Mouse (Mus musculus) fibroblast of lung, adult 2 months (primary cell): ENCODE measurements around the gene Crtac1.
A peak's percentile ranks its signal among the peaks of the same experiment; 100 is the strongest.

Experiments
- DNase-seq: peaks from one replicate; pipeline ENCODE4 v3.0.0-alpha.2; 2011; ENCODE audit warnings: low read depth

The Crtac1 gene

DNA sequence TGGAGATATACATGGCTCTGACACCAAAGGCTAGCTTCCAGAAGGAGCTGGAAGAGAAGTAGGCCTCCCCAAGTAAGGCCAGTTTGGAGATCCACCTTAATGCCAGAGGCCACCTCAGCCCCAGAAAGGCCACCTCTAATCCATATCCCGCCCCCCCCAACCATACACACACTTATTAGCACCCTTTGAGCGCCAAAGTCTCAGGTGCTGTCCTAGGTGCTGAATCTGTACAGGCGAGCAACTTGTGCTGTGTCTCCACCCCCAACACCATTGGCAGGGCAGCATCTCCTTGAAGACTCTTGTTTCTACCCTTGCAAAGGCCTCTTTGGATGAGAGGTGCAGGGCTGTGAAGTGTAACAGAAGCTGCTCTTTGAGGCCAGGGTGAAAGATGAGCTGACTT is 6.4 kb downstream of the Crtac1 start:
- DNase-seq = no peak

- DNase-seq = no peak
Measured at GRCm38 (mm10) chr19:42415042-42415441, 16.5 kb downstream of the Crtac1 start.

DNA sequence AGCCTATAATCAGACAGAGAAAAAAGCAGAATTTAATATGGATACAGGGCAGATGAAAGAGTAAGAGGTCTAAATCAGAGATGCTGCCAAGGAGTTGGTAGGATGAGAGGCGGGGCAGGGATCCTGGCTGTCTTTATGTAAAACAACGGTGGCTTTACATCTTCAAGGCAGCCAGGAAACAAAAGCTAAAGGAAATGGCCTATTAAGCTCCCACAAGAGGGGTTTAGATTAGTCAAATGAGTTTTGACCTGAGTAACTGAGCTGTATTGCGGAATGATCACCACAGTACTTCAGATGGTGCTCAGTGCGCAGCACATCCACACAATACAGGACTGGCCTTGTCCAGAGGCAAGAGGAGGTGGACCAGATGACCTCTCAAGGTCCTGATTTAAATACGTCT is 21.7 kb downstream of the Crtac1 start:
- DNase-seq = no peak

- no peak for DNase-seq
Measured at GRCm38 (mm10) chr19:42409226-42409625, 22.4 kb downstream of the Crtac1 start.

DNA sequence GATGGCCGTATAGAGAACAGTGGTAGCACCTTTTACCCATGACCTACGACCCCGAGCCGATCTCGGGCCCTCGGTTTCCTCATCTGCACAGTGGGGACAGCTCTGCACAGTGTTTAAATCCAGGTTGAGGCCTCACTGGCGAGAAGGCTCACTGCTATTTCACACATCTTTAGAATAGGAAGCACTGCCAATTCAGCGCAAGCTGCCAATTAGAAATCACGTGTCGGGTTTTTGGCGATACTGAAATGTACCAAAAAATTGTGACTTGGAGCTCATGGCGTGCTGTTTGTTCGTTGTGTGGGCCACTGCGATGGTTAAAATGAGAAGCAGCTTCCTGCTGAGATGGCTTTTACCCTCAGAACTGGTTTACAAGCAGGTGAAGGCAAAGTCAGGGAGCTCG is 27.2 kb downstream of the Crtac1 start:
- DNase-seq = no peak

- DNase-seq = no peak
Measured at GRCm38 (mm10) chr19:42399974-42400373, 31.6 kb downstream of the Crtac1 start.

DNA sequence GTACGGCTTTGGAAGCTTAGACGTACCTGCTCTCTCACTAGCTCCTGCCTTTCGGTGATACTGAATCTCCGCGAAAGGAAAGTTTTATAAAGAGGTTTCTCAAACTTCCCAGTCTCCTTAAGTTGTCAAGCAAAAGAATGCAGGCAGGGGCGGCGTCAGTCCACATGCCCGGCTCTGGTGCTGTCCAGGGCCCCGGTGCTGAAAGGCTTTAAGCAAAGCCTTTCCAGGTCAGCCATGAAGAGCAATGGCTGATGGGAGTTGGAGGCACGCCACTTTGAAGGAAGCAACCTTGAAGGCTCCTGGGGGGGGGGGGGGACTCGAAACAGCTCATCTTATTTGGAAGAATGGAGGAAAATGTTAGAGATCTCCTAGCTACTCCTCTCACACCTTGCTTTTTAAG is 34.3 kb downstream of the Crtac1 start:
- DNase-seq = no peak

- no peak for DNase-seq
Measured at GRCm38 (mm10) chr19:42394848-42395534, 36.6 kb downstream of the Crtac1 start.

GRCm38 (mm10) chr19:42393920-42394319 is 37.7 kb downstream of the Crtac1 start:
- no peak for DNase-seq

- no peak for DNase-seq
Measured at GRCm38 (mm10) chr19:42392094-42392493, 39.5 kb downstream of the Crtac1 start.

DNA sequence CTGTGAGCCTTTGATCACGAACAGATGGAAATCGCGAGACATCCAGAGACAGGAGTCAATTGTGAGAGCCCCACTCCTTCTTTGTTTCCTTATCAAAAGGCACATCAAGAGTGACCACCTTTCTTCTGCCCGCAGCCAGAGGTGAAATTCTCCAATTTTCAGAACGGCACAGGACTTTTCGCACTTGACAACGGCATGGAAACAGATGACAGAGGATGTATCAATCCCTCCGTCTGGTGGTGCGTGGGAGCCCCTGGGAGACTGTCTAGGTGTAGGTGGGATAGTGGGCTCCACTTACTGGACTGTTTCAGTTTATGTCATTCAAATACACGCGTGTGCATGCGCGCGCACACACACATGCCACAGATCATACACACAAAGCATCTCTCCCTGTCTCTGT is 42.0 kb downstream of the Crtac1 start:
- no peak for DNase-seq

GRCm38 (mm10) chr19:42384981-42385598 is 46.5 kb downstream of the Crtac1 start:
- no peak for DNase-seq

DNA sequence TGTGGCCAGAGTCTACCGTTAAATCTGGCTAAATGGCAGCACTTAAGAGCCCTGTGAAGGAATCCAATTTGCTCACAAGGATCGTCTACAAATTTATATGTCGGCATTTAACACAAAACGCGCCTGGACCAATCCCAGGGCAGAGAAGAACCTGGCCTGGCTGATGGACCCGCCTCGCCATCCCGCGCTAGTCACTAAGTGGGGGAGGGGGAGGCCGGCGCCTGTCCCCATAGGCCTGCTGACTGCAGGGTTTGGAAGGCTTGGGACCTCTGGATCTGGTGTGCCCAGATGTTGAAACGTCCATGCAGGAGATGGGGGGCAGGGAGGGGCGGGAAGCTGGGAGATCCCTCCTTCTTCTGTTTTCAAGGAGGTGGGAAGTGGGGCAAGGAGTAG is 50.6 kb downstream of the Crtac1 start:
- DNase-seq = no peak

DNA sequence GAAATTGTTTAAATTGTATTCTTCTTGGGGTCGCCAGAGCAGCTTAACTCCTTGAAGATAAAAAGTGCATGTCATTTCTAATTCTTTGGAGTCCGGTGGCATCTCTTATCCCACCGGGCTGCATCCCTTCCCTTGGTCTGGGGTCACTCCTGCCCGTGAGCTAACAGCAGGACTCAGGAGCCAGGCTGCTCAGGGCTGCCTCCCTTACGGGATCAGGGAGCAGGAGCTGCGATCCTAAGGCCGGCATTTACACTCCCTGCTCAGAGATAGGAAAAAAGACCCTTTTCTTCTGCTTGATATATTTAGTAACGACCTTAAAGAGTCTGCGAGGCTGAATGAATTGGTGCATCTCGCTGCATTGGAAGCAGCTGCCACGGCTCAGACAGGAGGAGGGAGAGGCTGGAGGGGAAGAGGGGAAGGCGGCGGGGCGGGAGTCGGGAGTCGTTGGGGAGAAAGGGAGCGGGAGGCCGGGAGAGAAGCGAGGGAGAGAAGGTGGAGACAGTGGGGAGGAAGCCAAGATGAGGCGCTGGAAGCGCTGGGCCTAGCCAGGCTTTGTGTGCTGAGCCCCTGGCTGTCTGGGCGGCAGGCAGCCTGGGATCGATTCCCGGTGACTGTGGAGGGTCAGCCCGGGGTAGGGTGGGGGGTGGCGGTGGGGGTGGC is 51.1 kb downstream of the Crtac1 start:
- DNase-seq = no peak

DNA sequence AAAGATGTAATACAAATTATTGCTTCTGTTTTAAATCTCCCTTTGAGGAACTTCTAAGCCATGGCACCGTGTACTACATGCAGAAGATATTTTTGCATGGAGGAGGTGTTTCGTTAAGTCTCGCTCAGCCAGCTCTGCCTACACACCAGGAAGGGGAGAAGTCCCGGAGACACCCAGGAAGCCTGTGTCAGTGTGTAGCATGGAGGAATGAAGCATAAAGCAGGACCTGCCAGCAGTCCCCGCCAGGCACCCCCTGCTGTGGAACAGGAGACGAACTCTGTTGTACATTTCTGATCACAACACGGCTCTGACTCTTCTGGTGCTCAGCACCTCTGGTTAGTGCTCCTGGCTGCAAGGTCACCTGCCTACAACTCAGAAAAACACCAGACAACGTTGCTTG is 51.8 kb downstream of the Crtac1 start:
- DNase-seq = no peak

- DNase-seq = no peak
Measured at GRCm38 (mm10) chr19:42377206-42377605, 54.4 kb downstream of the Crtac1 start.

DNA sequence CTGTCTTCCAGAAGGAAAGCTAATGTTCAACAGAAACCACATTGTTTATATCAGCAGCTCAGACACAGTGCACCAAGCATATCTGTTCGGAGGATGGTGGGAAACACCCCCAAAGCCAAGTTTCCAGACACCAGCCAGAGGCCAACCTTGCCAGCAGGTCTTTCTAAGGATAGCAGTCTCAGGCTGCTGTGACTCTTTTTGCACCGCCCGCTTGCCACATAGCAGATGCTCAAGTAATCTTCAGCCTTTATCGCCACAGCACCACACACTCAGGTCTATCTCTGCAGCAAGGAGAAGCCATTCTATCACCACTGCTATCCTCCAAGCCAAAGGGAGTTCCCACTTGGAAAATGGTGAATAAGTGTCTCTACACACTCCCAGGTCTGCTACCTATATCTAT is 68.0 kb downstream of the Crtac1 start:
- DNase-seq = no peak

DNA sequence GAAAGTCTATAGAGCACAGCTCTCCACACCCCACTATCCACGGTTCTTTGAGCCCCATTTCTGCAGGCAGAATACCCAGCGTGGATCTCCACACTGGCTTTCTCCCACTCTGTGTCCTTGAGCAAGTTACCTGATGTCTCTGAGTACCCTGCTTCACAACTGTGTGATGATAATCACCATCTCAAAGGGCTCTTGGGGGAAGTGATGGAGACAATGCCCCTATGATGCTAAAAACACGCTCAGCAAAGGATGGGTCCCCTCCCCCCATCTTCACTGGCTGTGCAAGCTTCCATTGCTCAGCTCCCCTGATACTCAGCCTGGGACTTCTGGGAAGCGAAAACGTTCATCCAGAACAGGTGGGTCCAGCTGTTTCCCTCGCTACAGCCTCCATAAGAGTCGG is 73.2 kb downstream of the Crtac1 start:
- DNase-seq = no peak

DNA sequence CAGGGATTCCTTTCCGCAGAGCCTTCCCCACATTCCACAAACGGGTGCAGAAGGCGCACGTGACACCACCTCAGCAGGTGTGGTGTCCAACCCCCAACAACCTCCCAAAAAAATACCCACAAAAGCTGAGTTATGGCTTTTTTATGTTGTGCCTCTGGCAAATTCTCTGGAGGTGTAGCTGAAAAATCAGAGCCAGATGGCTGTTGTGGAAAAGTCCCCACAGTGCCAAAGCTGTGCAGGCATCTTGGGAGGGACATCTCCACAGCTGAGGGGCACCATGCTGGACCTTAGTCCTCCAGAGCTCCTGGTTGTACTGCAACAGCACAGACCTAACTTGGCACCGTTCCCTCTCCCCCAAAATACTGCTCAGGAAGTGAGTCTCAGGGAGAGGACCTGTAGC is 74.7 kb downstream of the Crtac1 start:
- DNase-seq = no peak

DNA sequence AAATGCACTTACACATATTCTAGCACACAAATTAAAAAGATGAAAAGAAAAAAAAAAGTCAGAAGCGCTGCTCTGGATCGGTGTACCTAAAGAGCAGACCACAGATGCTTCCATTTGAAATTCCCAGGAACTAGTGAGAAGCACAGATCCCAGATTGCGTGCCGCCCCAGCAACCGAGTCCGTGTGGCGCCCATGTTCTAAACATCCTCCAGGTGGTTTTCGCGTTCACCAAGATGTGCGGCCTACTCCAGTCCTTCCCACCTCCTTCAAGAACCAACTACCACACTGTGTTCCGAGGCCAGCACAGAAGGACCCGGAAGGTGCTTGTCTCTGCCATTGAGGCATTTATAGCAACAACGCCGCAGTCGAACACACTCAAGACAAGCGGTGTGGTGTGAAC is 76.1 kb downstream of the Crtac1 start:
- DNase-seq = no peak

DNA sequence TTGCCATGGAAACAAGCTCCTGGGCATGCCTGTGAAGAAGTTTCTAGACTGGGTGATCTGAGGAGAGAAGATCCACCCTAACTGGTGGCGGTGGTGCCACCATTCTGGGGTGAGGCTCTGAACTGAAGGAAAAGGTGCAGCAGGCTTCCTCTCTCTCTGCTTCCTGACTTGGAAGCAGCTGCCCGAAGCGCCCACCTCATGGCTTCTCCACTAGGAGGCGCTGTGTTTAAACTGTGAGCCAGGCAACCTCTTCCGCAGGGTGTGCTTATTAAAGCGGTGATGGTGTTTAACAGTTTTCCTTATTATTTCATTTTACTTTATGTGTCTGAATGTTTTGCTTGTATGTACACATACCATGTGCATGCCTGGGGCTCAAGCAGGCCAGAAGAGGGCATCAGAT is 90.4 kb downstream of the Crtac1 start:
- DNase-seq = no peak

- no peak for DNase-seq
Measured at GRCm38 (mm10) chr19:42332081-42332736, 99.4 kb downstream of the Crtac1 start.

GRCm38 (mm10) chr19:42331446-42331845 is 100.1 kb downstream of the Crtac1 start:
- peak; percentile 4 for DNase-seq
